Mouse (Mus musculus): Measurements from ENCODE around the gene 5730522E02Rik. TPM values are rescaled to one million over a fixed set of nuclear protein-coding genes. Genes with fewer than 3 reads are reported as not detected.
A peak's percentile ranks its signal among the peaks of the same experiment; 100 is the strongest.

5730522E02Rik gene
- total RNA-seq, 2 experiments from 2014 or later: 13.9 to 14.0 TPM

GRCm38 (mm10) chr11:25646282-25646681 is 564.3 kb downstream of the 5730522E02Rik start:
- no peak for TF ChIP-seq CTCF (conservative IDR thresholded peaks at IDR 0.05)
- Histone ChIP-seq H3K4me3 (no peak overlapping the region), H3K27ac (peak overlapping the region; percentile 77)
- no peak for DNase-seq (ENCODE audit: low spot score in 2 of 2)

- Histone ChIP-seq H3K4me3 (peak overlapping the region; percentile 49), H3K27ac (peak overlapping the region; percentile 77)
- DNase-seq (ENCODE audit: low spot score in 2 of 2): peak; percentile 26 to 51
- TF ChIP-seq CTCF (conservative IDR thresholded peaks at IDR 0.05): no peak
Observed at GRCm38 (mm10) chr11:25644767-25645622, 565.6 kb downstream of the 5730522E02Rik start.

GRCm38 (mm10) chr11:25606886-25607285 is 603.7 kb downstream of the 5730522E02Rik start:
- no peak for DNase-seq (ENCODE audit: low spot score in 2 of 2)
- TF ChIP-seq CTCF (conservative IDR thresholded peaks at IDR 0.05): no peak
- H3K27ac ChIP-seq: no peak overlapping the region
- H3K4me3 ChIP-seq: no peak overlapping the region

GRCm38 (mm10) chr11:25600030-25600429 is 610.5 kb downstream of the 5730522E02Rik start:
- DNase-seq (ENCODE audit: low spot score in 2 of 2): no peak
- no peak for TF ChIP-seq CTCF (conservative IDR thresholded peaks at IDR 0.05)
- no peak overlapping the region for H3K27ac ChIP-seq
- no peak overlapping the region for H3K4me3 ChIP-seq

- no peak for DNase-seq (ENCODE audit: low spot score in 2 of 2)
- Histone ChIP-seq H3K4me3 (no peak overlapping the region), H3K27ac (no peak overlapping the region)
- TF ChIP-seq CTCF (conservative IDR thresholded peaks at IDR 0.05): no peak
Observed at GRCm38 (mm10) chr11:25595303-25595702, 615.3 kb downstream of the 5730522E02Rik start.

GRCm38 (mm10) chr11:25594780-25595179 is 615.8 kb downstream of the 5730522E02Rik start:
- Histone ChIP-seq H3K27ac (no peak overlapping the region), H3K4me3 (no peak overlapping the region)
- TF ChIP-seq CTCF (conservative IDR thresholded peaks at IDR 0.05): no peak
- DNase-seq (ENCODE audit: low spot score in 2 of 2): no peak

GRCm38 (mm10) chr11:25592268-25592667 is 618.3 kb downstream of the 5730522E02Rik start:
- H3K4me3 ChIP-seq: no peak overlapping the region
- no peak for DNase-seq (ENCODE audit: low spot score in 2 of 2)
- no peak overlapping the region for H3K27ac ChIP-seq
- no peak for TF ChIP-seq CTCF (conservative IDR thresholded peaks at IDR 0.05)

GRCm38 (mm10) chr11:25590215-25590614 is 620.3 kb downstream of the 5730522E02Rik start:
- no peak for DNase-seq (ENCODE audit: low spot score in 2 of 2)
- H3K27ac ChIP-seq: no peak overlapping the region
- no peak for TF ChIP-seq CTCF (conservative IDR thresholded peaks at IDR 0.05)

GRCm38 (mm10) chr11:25589509-25589908 is 621.1 kb downstream of the 5730522E02Rik start:
- peak; percentile 55 for TF ChIP-seq CTCF (conservative IDR thresholded peaks at IDR 0.05)
- DNase-seq (ENCODE audit: low spot score in 2 of 2): no peak
- H3K27ac ChIP-seq: no peak overlapping the region
- H3K4me3 ChIP-seq: no peak overlapping the region

More at GRCm38 (mm10) chr11:25590215-25590614, 620.3 kb downstream of the 5730522E02Rik start:
- H3K4me3 ChIP-seq: no peak overlapping the region

GRCm38 (mm10) chr11:25574129-25574465 is 636.5 kb downstream of the 5730522E02Rik start:
- Histone ChIP-seq H3K27ac (peak overlapping the region; percentile 57), H3K4me3 (no peak overlapping the region)
- 0 out of 2 replicates have a peak, but pooled peaks have one; percentile 8 for TF ChIP-seq CTCF (conservative IDR thresholded peaks at IDR 0.05)
- DNase-seq (ENCODE audit: low spot score in 2 of 2): peak in 1 of 2 experiments; percentile 39

- DNase-seq (ENCODE audit: low spot score in 2 of 2): no peak
- Histone ChIP-seq H3K4me3 (no peak overlapping the region), H3K27ac (peak overlapping the region; percentile 57; the same call in 1 of the 2 replicates)
- TF ChIP-seq CTCF (conservative IDR thresholded peaks at IDR 0.05): no peak
Observed at GRCm38 (mm10) chr11:25573408-25574128, 637.0 kb downstream of the 5730522E02Rik start.

GRCm38 (mm10) chr11:25571396-25571795 is 639.2 kb downstream of the 5730522E02Rik start:
- Histone ChIP-seq H3K4me3 (no peak overlapping the region), H3K27ac (peak overlapping the region; percentile 65; the same call in 1 of the 2 replicates)
- TF ChIP-seq CTCF (conservative IDR thresholded peaks at IDR 0.05): no peak
- DNase-seq (ENCODE audit: low spot score in 2 of 2): peak; percentile 47 to 56

Small RNA genes within 50 kb of the gene (microRNA-seq; reads per million reads assigned to microRNA genes)
- gene Mir6372: 0 reads per million in 2 experiments

Other genes with a start within 250 kb of the 5730522E02Rik start
- gene Fancl, start 175.4 kb upstream of the 5730522E02Rik start, total RNA-seq (2021): 1 to 10 TPM; 8.1 to 9.2 TPM